Mouse (Mus musculus) left cerebral cortex, postnatal 4 days (tissue): Measurements from ENCODE around the gene Zp3r. TPM values are rescaled to one million over a fixed set of nuclear protein-coding genes. Genes with fewer than 3 reads are reported as not detected.

Source experiments
- total RNA-seq, 2 experiments: library from RNA; stranded (reverse); gene quantifications; 2 replicates each; pipeline ENCODE4 v1.2.3; 2021

Zp3r gene
- total RNA-seq, 2 experiments from 2014 or later, result not detected

Other genes with a start within 250 kb of the Zp3r start
- gene Cd55b, start 206.6 kb downstream of the Zp3r start, total RNA-seq, result not detected
- 1 to 10 TPM; 7.6 to 8.9 TPM for gene Cd55, start 166.9 kb downstream of the Zp3r start, total RNA-seq
- not detected for gene C4bp, start 32.0 kb upstream of the Zp3r start, total RNA-seq
- gene Gm29427, start 86.2 kb upstream of the Zp3r start, total RNA-seq, result not detected
- 10 to 100 TPM; 11.1 to 12.0 TPM for gene Yod1, start 87.7 kb upstream of the Zp3r start, total RNA-seq
- 10 to 100 TPM; 52.4 to 53.6 TPM for gene Pfkfb2, start 99.6 kb upstream of the Zp3r start, total RNA-seq
- gene AA986860, start 102.4 kb upstream of the Zp3r start, total RNA-seq, result under 1 TPM; 0.30 to 0.38 TPM
- not detected for gene Fcamr, start 171.3 kb upstream of the Zp3r start, total RNA-seq
- not detected for gene Pigr, start 197.1 kb upstream of the Zp3r start, total RNA-seq
- gene Fcmr, start 236.0 kb upstream of the Zp3r start, total RNA-seq, result 1 to 10 TPM in 1 of 2 experiments, not detected in 1; 1.1 TPM